Mouse (Mus musculus) ovary, adult 18-20 months (tissue): ENCODE results near the gene Irf2bp2.

ENCODE experiments used
- DNase-seq: peaks from one replicate; pipeline ENCODE4 v3.0.0; 2022; ENCODE audit warnings: low spot score, mixed read lengths

The Irf2bp2 gene

GRCm38 (mm10) chr8:126586599-126587577, 6.9 kb downstream of the Irf2bp2 start:
- no peak for DNase-seq

- no peak for DNase-seq
Observed at GRCm38 (mm10) chr8:126586101-126586500, 7.7 kb downstream of the Irf2bp2 start.

GRCm38 (mm10) chr8:126585561-126586031, 8.2 kb downstream of the Irf2bp2 start:
- no peak for DNase-seq

- no peak for DNase-seq
Observed at GRCm38 (mm10) chr8:126584844-126585231, 8.9 kb downstream of the Irf2bp2 start.

GRCm38 (mm10) chr8:126583971-126584843, 9.6 kb downstream of the Irf2bp2 start:
- DNase-seq = peak; percentile 66

GRCm38 (mm10) chr8:126583534-126583933, 10.3 kb downstream of the Irf2bp2 start:
- DNase-seq = no peak

GRCm38 (mm10) chr8:126583018-126583417, 10.8 kb downstream of the Irf2bp2 start:
- DNase-seq = no peak

- DNase-seq = peak; percentile 44
Observed at GRCm38 (mm10) chr8:126582509-126582908, 11.3 kb downstream of the Irf2bp2 start.

- no peak for DNase-seq
Observed at GRCm38 (mm10) chr8:126581662-126582061, 12.1 kb downstream of the Irf2bp2 start.

GRCm38 (mm10) chr8:126580826-126581225, 13.0 kb downstream of the Irf2bp2 start:
- no peak for DNase-seq

GRCm38 (mm10) chr8:126580086-126580485, 13.7 kb downstream of the Irf2bp2 start:
- no peak for DNase-seq

- DNase-seq = no peak
Observed at GRCm38 (mm10) chr8:126578641-126579040, 15.1 kb downstream of the Irf2bp2 start.

GRCm38 (mm10) chr8:126576919-126577318, 16.9 kb downstream of the Irf2bp2 start:
- no peak for DNase-seq

- no peak for DNase-seq
Observed at GRCm38 (mm10) chr8:126576086-126576485, 17.7 kb downstream of the Irf2bp2 start.

- no peak for DNase-seq
Observed at GRCm38 (mm10) chr8:126574882-126575637, 18.7 kb downstream of the Irf2bp2 start.

GRCm38 (mm10) chr8:126573878-126574277, 19.9 kb downstream of the Irf2bp2 start:
- no peak for DNase-seq

GRCm38 (mm10) chr8:126573079-126573694, 20.6 kb downstream of the Irf2bp2 start:
- DNase-seq = no peak

GRCm38 (mm10) chr8:126571065-126571660, 22.6 kb downstream of the Irf2bp2 start:
- DNase-seq = no peak

- no peak for DNase-seq
Observed at GRCm38 (mm10) chr8:126570521-126571040, 23.2 kb downstream of the Irf2bp2 start.

GRCm38 (mm10) chr8:126570046-126570445, 23.7 kb downstream of the Irf2bp2 start:
- no peak for DNase-seq

GRCm38 (mm10) chr8:126569638-126570037, 24.1 kb downstream of the Irf2bp2 start:
- no peak for DNase-seq
